Mouse (Mus musculus): ENCODE results near the gene Cask. TPM values are rescaled to one million over a fixed set of nuclear protein-coding genes. Genes with fewer than 3 reads are reported as not detected.
"Not testable (repeated sequence)": the region's sequence is repeated elsewhere in the genome, so short reads cannot be mapped to it uniquely, and the experiment has no call there.

The Cask gene
- polyA plus RNA-seq, 1 experiment from 2014 or later, result 17.1 TPM

DNA sequence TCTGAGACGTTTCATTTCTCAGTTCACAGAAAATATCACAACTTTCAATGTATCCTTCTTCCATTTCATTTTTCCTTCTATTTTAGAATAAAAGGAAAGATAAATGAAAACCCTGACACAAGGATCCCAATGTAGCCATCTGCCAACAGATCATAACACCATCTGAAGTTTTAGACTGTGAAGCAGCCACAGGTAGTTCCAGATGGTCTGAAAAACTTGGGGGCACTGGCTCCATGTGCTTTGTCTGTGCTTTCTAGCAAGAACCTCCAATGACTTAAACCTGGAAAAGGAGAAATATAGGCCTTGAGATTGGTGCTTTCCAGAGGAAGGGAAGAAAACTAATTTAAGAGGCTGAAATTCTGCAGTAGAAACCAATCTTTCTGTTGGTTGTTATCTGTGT is 28.4 kb downstream of the Cask start:
- H3K27me3 ChIP-seq, result no peaks in the 10 kb centered on the region
- H3K36me3 ChIP-seq, result no peaks in the 10 kb centered on the region
- no peak overlapping the region for H3K9ac ChIP-seq
- no peak for ATAC-seq (ENCODE audit: insufficient number of reproducible peaks, low FRiP score, low TSS enrichment, low read depth)
- WGBS, result 72% methylated on average over 1 of the region's 1 CpGs
- H3K4me1 ChIP-seq, result no peaks in the 10 kb centered on the region
- no peak overlapping the region for H3K27ac ChIP-seq (replicated peaks)
- H3K4me3 ChIP-seq (replicated peaks), result no peak overlapping the region
- H3K9me3 ChIP-seq (replicated peaks), result no peaks in the 10 kb centered on the region
- no peak overlapping the region for H3K4me2 ChIP-seq (replicated peaks)

DNA sequence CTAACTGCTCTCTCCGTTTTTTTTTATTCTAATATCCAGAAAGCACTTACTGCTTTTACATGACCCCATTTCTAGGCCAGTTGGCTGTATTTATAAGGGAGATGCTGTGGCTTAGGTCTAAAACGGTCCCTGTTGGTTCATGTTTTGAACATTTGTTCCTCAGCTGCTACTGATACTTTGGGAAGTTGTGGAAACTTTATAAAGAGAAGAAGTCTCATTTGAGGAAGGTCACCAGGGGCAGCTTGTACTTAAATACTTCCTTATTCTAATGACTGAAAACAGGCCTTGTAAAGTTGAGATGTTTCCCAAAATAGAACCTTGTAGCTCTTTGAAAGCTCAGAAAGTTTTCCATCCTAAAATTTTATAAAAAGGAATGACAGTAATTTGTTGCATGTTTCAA is 52.4 kb downstream of the Cask start:
- Histone ChIP-seq H3K36me3 (no peaks in the 10 kb centered on the region), H3K4me3 (replicated peaks) (no peak overlapping the region), H3K9me3 (replicated peaks) (no peaks in the 10 kb centered on the region), H3K27me3 (no peaks in the 10 kb centered on the region), H3K9ac (no peak overlapping the region), H3K4me2 (replicated peaks) (no peak overlapping the region), H3K4me1 (no peaks in the 10 kb centered on the region), H3K27ac (replicated peaks) (no peak overlapping the region)
- ATAC-seq (ENCODE audit: insufficient number of reproducible peaks, low FRiP score, low TSS enrichment, low read depth), result no peak
- 58% methylated on average over 2 of the region's 2 CpGs for WGBS

DNA sequence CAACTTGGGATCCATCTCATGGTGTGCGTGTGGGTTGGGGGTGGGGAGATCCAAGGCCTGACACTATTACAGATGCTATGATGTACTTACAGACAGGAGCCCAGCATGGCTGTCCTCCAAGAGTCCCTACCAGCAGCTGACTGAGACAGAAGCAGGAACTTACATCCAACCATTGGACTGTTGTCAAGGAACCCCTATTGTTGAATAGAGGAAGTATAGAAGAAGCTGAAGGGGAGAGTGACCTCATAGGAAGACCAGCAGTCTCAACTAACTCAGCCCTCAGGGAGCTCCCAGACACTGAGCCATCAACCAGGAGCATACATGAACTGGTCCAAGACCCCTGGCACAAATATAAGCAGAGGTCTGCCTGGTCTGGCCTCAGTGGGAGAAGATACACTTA is 85.5 kb downstream of the Cask start:
- H3K4me1 ChIP-seq, result no peaks in the 10 kb centered on the region
- H3K27me3 ChIP-seq, result no peaks in the 10 kb centered on the region
- H3K9me3 ChIP-seq (replicated peaks), result no peaks in the 10 kb centered on the region
- H3K4me2 ChIP-seq (replicated peaks), result no peak overlapping the region
- 95% methylated on average over 1 of the region's 1 CpGs for WGBS
- H3K4me3 ChIP-seq (replicated peaks), result no peak overlapping the region
- no peak for ATAC-seq (ENCODE audit: insufficient number of reproducible peaks, low FRiP score, low TSS enrichment, low read depth)
- no peaks in the 10 kb centered on the region for H3K36me3 ChIP-seq
- H3K27ac ChIP-seq (replicated peaks), result no peak overlapping the region
- no peak overlapping the region for H3K9ac ChIP-seq

DNA sequence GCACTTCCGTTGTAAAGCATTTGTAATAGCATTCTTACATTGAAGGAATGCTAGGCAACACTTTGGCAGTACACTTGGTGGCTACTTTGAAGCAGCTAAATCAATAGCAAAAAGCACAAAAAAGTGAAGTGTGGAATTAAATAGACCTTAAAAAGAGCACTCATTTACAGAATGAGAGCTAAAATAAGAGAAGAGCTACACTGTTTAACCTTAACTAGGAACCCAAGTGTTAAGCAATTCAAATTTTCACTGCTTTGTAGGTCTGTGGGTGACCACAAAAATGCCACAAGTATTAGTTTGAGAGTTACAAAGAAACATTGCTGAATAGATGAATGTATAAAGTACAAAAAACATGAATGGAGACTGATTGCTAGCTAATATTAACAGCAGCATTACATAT is 86.1 kb downstream of the Cask start:
- H3K4me1 ChIP-seq, result no peaks in the 10 kb centered on the region
- H3K9ac ChIP-seq, result no peak overlapping the region
- ATAC-seq (ENCODE audit: insufficient number of reproducible peaks, low FRiP score, low TSS enrichment, low read depth), result no peak
- H3K27me3 ChIP-seq, result no peaks in the 10 kb centered on the region
- H3K4me2 ChIP-seq (replicated peaks), result no peak overlapping the region
- H3K4me3 ChIP-seq (replicated peaks), result no peak overlapping the region
- H3K36me3 ChIP-seq, result no peaks in the 10 kb centered on the region
- no peaks in the 10 kb centered on the region for H3K9me3 ChIP-seq (replicated peaks)
- H3K27ac ChIP-seq (replicated peaks), result no peak overlapping the region
- WGBS, result 73% methylated on average over 1 of the region's 1 CpGs

DNA sequence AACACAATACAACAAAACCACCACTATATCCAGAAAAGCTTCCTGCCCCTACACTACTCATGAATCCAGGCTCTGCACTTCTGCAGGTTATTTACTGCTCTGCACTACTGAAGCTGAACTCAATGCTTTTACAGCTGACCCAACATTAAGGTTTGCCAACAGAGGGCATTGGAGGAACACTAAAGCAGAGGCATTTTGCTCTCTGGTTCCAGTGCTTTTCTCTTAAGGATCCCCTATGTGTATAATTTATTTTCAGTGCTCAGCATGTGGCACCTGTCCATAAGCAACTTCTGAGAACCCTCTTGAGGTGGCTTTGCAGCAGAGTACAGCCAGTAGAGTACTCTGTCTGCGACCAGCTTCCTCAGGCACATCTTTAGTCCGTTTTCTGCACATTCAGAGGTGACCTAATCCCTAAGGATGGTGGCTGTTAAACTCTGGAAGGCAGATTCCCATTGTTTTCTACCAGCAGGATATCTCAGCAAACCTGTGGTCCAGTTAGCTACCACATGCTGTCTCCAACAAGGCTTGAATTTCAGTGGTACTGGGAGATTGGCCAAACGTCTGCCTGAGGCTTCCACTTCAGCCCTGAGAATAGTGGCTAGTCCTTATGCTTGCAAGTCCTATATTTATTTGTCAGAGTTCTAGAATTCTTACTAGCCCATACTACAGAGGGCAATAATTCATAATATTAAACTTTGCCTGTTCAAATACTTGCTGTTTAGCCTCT is 93.7 kb downstream of the Cask start:
- no peak for ATAC-seq (ENCODE audit: insufficient number of reproducible peaks, low FRiP score, low TSS enrichment, low read depth)
- H3K27ac ChIP-seq (replicated peaks), result no peak overlapping the region
- H3K4me1 ChIP-seq, result no peaks in the 10 kb centered on the region
- H3K9me3 ChIP-seq (replicated peaks), result no peaks in the 10 kb centered on the region
- 32% methylated on average over 3 of the region's 3 CpGs for WGBS
- no peaks in the 10 kb centered on the region for H3K27me3 ChIP-seq
- no peak overlapping the region for H3K4me3 ChIP-seq (replicated peaks)
- no peak overlapping the region for H3K9ac ChIP-seq
- H3K4me2 ChIP-seq (replicated peaks), result no peak overlapping the region
- no peaks in the 10 kb centered on the region for H3K36me3 ChIP-seq

DNA sequence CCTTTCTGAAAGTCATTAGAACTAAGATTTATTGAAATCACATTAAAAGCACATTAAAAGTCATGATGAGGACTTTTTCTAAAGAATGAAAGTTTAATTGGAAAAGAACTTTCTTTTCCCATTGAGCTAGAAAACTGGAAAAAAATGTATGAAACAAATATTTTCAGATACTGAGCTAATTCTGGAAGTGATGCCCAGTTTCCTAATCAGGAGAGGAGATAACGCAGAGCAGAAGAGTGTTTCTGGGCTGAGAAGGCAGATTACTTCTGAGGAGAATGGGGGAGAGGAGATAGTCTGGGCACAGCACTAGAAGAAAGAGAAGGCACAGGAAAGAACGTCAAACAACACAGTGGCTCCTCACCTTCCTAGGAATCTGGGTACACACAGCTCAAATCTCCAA is 110.1 kb downstream of the Cask start:
- Histone ChIP-seq H3K4me3 (replicated peaks) (no peak overlapping the region), H3K4me1 (no peaks in the 10 kb centered on the region), H3K27ac (replicated peaks) (no peak overlapping the region), H3K4me2 (replicated peaks) (no peak overlapping the region), H3K9ac (no peak overlapping the region), H3K9me3 (replicated peaks) (no peaks in the 10 kb centered on the region), H3K36me3 (no peaks in the 10 kb centered on the region), H3K27me3 (no peaks in the 10 kb centered on the region)
- 57% methylated on average over 2 of the region's 2 CpGs for WGBS
- ATAC-seq (ENCODE audit: insufficient number of reproducible peaks, low FRiP score, low TSS enrichment, low read depth), result no peak

DNA sequence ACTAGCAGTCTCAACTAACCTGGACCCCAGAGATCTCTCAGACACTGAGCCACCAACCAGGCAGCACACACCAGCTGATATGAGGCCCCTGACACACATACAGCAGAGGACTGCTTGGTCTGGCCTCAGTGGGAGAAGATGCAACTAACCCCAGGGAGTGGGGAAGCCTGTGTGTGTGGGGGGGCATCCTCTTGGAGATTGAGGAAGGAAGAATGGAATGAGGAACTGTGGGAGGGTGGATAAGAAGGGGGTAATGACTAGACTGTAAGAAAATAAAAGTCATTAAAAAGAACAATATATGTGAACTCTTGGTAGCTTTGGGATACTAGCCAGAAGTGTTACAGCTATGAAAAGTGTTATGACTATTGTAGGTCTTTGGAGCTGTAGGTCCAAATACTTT is 120.4 kb downstream of the Cask start:
- not testable (repeated sequence) for H3K9ac ChIP-seq; H3K27ac ChIP-seq (replicated peaks); H3K4me1 ChIP-seq; H3K27me3 ChIP-seq; H3K4me2 ChIP-seq (replicated peaks); ATAC-seq (ENCODE audit: insufficient number of reproducible peaks, low FRiP score, low TSS enrichment, low read depth); H3K4me3 ChIP-seq (replicated peaks); H3K36me3 ChIP-seq; H3K9me3 ChIP-seq (replicated peaks)

DNA sequence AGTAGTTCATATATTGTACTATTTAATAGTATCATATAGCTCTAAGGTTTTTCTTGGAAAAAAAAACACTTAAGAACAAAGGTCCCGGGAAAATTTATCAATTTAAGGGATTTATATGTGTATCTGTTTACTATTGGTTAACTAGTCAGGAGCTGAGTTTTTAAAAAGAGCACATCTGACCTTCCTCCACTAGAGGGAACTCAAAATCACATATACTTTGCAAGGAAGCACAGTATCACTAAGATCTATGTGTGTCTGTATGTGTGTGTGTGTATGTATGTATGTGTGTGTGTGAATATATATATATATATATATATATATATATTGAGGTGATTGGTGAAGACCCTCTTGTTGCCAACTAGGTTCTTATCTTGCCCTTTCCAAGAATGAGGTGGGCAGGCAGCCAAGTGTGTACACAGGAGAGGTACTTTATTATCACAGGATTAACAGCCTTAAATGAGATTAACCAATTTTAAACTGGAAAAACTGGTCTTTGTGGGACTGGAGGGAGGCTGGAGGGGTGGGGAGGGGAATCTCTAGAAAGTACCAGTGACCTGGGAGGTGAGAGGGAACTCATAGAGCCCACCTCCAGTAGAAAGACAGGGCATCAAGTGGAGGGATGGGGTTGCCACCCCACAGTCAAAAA is 121.2 kb downstream of the Cask start:
- Histone ChIP-seq H3K27me3 (no peaks in the 10 kb centered on the region), H3K4me3 (replicated peaks) (no peak overlapping the region), H3K4me1 (no peaks in the 10 kb centered on the region), H3K4me2 (replicated peaks) (no peak overlapping the region), H3K27ac (replicated peaks) (no peak overlapping the region), H3K9ac (no peak overlapping the region), H3K36me3 (no peaks in the 10 kb centered on the region), H3K9me3 (replicated peaks) (no peaks in the 10 kb centered on the region)
- WGBS, result 78% methylated on average over 1 of the region's 1 CpGs
- ATAC-seq (ENCODE audit: insufficient number of reproducible peaks, low FRiP score, low TSS enrichment, low read depth), result no peak

DNA sequence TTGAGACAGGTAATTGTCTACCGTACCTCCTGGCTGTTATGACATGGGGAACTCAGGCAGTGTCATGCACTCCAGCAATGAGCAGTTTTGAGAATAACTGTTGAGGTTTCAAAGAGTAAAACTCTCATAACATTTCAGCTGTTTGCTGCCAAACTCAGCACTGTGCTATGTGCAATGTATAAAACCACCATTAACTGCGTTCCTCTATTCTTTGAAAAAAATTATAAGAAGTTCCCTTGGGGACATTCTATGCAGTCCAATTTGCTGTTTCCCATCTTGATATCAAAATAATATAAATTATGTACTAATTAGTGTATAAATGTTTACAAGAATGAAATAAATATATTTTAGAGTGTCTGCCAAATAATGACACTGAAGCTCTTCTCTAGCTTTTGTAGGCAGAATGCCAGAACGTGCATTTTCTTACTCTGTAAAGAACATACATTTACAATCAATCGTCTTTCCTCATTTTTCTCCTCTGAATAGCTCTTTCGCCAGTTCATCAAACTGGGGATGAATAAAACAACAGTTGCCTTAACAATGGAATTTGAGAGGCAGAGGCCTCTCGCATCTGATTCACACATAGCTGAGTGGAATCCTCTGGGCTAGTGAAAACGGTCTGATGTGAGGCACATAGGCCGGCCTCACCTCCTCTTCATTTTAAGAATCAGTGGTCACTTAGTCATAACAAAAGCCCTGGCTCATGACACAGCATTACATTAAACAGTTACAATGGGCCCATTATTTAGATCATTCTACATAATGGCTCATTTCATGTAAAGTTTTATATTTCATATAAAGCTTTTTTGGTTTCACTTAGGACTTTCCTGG is 125.4 kb downstream of the Cask start:
- no peaks in the 10 kb centered on the region for H3K27me3 ChIP-seq
- no peaks in the 10 kb centered on the region for H3K9me3 ChIP-seq (replicated peaks)
- no peak overlapping the region for H3K9ac ChIP-seq
- no peak overlapping the region for H3K27ac ChIP-seq (replicated peaks)
- no peaks in the 10 kb centered on the region for H3K4me1 ChIP-seq
- H3K4me3 ChIP-seq (replicated peaks), result no peak overlapping the region
- ATAC-seq (ENCODE audit: insufficient number of reproducible peaks, low FRiP score, low TSS enrichment, low read depth), result no peak
- no peak overlapping the region for H3K4me2 ChIP-seq (replicated peaks)
- WGBS, result 72% methylated on average over 8 of the region's 8 CpGs
- no peaks in the 10 kb centered on the region for H3K36me3 ChIP-seq

DNA sequence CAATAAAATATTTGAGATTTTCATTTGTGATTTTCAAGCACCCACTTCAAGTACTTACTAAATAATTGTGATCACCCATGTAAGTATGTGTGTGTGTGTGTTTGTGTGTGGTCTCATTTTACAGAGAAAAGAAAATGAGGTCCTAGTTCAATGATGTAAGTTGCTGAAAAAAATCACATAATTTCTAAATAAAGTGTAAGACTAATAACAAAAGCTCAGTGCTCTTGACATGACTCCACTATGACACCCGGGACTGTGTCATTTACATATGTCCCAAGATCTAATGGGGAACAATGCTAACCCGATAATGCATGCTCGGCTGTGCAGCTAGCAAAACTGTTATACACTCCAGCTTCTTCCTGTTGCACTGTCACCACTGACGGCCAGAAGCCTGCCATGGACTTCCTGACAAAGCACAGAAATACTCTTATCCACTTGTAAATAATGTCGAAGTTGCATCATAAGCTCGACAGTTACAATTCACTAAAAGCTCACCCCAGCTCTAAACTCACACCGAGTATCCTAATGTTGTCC is 130.8 kb downstream of the Cask start:
- 72% methylated on average over 7 of the region's 7 CpGs for WGBS
- no peak overlapping the region for H3K4me3 ChIP-seq (replicated peaks)
- no peaks in the 10 kb centered on the region for H3K27me3 ChIP-seq
- H3K9ac ChIP-seq, result no peak overlapping the region
- H3K27ac ChIP-seq (replicated peaks), result no peak overlapping the region
- no peaks in the 10 kb centered on the region for H3K4me1 ChIP-seq
- no peaks in the 10 kb centered on the region for H3K9me3 ChIP-seq (replicated peaks)
- no peak for ATAC-seq (ENCODE audit: insufficient number of reproducible peaks, low FRiP score, low TSS enrichment, low read depth)
- no peaks in the 10 kb centered on the region for H3K36me3 ChIP-seq
- H3K4me2 ChIP-seq (replicated peaks), result no peak overlapping the region

DNA sequence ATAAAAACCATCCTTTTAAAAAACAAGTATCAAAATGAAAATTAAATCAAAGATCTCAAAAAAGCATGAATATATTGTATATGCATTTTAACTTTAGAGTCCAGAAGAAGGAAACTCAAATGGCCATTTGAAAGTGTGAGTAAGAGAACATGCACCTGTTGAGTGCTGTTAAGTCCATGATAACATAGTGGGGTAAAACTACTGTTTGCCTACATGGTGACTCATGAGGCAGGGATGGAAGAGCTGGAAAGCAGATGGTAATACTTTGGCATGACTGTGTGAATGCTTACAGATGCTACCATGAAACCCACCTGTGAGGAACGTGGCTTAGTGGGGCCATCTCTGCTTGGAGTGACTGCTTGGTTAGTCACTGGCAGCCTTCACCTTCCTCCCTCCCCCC is 132.9 kb downstream of the Cask start:
- Histone ChIP-seq H3K9me3 (replicated peaks) (no peaks in the 10 kb centered on the region), H3K4me1 (no peaks in the 10 kb centered on the region), H3K4me3 (replicated peaks) (no peak overlapping the region), H3K36me3 (no peaks in the 10 kb centered on the region), H3K27ac (replicated peaks) (no peak overlapping the region), H3K4me2 (replicated peaks) (no peak overlapping the region), H3K9ac (no peak overlapping the region), H3K27me3 (no peaks in the 10 kb centered on the region)
- 40% methylated on average over 1 of the region's 1 CpGs for WGBS
- ATAC-seq (ENCODE audit: insufficient number of reproducible peaks, low FRiP score, low TSS enrichment, low read depth), result no peak
